Mouse (Mus musculus) embryonic fibroblast, embryonic 13.5 days (primary cell): ENCODE results near the gene Fam198a.

ENCODE experiments used
- CTCF ChIP-seq: IDR thresholded peaks from 2 replicates; pipeline ENCODE4 v1.5.1; 2011; ENCODE audit warnings: mild to moderate bottlenecking, control low read depth, low read length, moderate library complexity, borderline replicate concordance; ENCODE audit not compliant: insufficient read depth
- POLR2A ChIP-seq: IDR thresholded peaks from 2 replicates; pipeline ENCODE4 v1.6.1; 2011; ENCODE audit warnings: low read depth, mild to moderate bottlenecking, control low read depth, low read length, moderate library complexity

DNA sequence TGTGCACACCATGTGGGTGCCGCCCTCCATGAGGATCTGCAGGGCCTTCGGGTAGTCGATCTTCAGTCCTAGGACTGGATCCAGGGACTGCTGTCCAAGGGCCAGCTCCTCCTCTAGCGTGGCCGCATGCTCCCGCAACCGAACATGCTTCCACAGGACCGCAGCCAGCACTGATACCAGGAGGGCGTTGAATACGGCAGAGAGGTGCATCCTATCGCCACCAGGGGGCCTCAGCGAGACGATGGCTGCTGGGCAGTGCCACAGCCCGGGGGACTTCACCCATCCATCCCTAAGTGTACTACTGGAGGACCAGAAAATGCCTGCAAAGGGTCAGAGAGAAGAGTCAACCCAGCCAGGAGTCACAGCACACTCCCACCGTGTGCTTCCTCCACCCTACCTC is 32.7 kb downstream of the Fam198a start:
- peak; percentile 88 for TF ChIP-seq CTCF
- no peak for TF ChIP-seq POLR2A
